Mouse (Mus musculus) brain, adult 2 months (tissue): ENCODE results near the gene Epha1.

Experiments used
- DNase-seq: peaks from one replicate; pipeline ENCODE4 v3.0.0; 2011; ENCODE audit warnings: low read depth, low spot score

Gene Epha1

DNA sequence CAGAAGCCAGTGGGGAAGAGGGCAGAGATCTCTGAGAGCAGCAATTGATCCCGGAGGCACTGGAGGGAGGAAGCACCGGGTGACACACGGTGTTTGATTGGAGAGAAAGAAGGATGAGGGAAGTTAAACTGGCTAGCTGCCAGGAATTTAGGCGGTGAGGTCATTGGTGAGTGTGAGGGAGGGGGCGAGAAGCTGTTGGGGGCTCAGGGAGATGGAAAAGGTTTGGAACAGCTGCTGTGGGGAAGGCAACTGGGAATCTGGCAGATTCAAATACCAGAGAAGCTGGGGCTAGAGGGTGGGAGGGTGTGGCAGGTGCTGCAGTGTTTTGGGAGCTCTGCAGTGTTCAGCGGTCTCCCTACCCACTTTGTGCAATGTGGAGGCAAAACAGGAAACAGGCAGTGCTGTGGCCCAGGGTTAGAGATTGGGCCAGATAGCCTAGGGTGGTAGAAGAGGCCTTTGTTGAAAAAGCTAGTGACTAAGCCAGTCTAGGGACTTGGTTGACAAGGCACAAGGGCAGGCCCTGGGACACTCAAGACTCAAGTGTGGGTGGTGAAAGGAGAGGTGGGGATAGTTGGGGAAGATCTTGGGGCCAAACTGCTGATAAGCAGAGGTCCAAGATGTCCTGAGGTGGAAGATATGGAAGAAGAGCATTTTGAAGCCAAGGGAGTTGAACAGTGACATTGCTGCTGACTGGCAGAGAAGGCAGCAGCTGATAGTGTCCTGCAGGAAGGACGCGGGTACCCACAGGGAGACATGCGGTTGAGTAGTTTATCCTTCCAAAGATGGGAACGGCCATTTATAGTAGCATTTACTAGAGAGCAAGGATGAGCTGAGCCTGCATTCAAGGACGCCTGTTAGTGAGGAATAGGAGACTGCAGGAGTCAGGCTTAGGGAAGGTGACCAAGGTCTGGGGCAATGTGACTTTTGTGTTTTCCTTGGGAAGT lies 18.7 kb downstream of the Epha1 start:
- DNase-seq, result peak; percentile 80

DNA sequence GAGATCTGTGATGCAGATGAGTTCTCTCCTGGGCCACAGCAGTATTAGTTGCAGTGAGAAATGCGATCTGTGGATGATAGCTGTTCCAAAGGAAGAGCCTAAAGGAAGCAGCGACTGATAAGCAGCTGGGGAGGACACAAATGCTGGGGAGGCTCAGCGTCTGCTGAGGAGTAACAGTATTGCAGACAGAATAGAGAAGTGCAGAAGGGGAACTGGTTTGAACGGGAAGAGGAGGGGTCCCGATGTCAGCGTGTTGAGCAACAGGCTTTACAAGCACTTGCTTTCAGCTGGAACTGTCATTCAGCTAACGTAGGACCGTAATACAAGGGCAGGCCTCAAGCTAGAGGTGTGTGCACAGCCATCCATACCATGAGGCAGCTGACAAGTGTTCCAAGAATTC lies 19.9 kb downstream of the Epha1 start:
- DNase-seq, result peak; percentile 49

DNA sequence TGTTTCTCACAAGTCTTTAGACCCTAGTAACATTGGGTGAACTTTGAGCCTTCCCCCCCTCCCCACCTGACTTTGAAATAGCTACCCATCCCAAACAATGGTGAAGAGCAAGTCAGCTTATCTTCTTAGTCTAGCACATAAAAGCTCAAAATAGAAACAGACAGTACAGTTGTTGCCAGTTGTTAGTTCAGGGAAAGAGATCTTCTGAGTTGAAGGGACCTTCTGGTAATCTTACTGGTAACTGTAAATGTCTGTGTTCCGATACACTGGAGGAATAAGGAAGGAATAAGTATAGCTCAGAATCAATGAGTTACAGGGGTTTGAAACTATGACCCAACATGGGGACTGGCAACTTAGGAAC lies 20.6 kb downstream of the Epha1 start:
- no peak for DNase-seq

DNA sequence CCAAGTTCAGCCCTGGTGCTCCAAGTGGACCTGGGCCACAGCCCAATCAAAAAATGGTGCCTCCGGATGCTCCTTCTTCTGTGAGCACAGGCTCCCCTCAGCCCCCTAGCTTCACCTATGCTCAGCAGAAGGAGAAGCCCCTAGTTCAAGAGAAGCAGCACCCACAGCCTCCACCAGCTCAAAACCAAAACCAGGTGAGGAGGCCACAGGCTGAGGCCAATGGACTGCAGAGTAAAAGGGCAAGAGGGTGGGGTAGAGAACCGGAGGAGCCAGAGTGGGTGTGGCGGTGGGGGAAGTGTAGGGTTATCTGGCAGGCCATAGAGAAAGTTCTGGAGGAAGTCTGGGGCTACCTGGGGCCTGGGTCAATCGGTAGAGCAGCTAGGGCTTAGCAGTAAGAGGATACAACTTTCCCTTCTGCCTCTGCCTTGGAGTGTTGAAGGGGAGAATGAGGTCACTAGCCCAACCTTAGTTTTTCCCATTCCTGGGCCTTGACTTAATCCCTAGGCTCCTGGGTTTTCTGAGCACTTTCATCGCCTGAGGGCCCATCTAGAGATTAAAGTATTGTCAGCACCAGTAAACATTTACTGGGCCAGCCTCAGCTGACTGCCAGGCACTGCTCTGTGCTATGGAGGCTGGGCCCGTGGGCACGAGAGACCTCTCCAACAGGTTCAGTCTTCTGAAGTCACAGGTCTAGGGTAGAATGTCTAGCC lies 21.1 kb downstream of the Epha1 start:
- no peak for DNase-seq

DNA sequence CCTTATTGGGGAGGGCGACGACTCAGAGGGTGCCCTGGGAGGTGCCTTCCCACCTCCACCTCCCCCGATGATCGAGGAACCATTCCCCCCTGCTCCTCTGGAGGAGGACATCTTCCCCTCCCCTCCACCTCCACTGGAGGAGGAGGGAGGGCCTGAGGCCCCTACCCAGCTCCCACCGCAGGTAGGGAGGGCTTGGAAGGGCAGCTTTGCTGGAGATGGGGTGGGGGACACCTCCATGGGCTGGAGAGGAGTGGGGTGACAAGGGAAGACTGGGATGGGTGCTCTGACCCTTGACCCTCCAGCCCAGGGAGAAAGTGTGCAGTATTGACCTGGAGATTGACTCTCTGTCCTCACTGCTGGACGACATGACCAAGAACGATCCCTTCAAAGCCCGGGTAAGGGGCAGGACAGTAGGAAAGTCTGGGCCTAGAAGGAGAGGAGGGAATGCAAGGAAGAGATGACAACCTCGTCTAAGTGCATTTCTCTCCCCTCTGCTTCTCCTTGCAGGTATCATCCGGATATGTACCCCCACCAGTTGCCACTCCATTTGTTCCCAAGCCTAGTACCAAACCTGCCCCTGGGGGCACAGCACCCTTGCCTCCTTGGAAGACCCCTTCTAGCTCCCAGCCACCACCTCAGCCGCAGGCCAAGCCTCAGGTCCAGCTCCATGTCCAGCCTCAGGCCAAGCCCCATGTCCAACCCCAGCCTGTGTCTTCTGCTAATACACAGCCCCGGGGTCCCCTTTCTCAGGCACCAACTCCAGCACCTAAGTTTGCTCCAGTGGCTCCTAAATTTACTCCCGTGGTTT lies 21.9 kb downstream of the Epha1 start:
- no peak for DNase-seq

DNA sequence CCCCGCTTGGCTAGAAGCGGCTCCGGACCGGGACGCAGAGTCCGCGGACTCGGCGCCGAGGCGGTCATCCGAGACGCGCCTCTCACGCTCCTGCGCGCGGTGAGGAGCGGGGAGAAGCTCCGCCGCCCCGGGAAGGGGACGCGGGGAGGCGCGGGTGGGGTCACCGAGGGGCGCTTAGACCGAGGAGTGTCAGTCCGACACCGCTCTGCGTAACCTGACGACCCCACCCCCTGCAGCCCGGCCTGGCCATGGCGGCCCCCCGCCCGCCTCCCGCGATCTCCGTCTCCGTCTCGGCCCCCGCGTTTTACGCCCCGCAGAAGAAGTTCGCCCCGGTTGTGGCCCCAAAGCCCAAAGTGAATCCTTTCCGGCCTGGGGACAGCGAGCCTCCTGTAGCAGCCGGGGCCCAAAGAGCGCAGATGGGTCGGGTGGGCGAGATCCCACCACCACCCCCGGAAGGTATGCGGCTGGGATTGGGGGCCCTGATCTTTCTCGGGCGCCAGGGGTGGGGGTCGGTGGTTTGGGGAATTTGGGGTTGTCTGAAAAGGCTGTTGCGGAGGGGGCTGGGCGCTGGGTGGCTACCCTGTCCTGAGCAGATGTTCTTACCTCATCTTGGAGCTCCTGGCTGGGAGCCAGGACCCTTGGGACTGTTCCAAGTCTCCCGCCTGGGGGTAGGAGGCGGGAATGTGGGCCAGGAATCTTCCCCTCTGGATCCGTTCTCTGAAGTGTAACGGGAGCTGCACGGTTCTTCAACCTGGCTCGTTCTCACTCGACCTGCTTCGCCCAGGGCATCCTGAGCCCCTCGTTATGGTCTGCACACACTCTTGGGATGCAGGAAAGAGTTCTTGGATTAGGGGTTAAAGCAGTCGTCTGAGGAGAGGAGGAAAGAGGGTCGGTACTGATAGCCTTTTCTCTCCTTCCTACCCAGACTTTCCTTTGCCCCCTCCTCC lies 22.8 kb downstream of the Epha1 start:
- peak; percentile 77 for DNase-seq

DNA sequence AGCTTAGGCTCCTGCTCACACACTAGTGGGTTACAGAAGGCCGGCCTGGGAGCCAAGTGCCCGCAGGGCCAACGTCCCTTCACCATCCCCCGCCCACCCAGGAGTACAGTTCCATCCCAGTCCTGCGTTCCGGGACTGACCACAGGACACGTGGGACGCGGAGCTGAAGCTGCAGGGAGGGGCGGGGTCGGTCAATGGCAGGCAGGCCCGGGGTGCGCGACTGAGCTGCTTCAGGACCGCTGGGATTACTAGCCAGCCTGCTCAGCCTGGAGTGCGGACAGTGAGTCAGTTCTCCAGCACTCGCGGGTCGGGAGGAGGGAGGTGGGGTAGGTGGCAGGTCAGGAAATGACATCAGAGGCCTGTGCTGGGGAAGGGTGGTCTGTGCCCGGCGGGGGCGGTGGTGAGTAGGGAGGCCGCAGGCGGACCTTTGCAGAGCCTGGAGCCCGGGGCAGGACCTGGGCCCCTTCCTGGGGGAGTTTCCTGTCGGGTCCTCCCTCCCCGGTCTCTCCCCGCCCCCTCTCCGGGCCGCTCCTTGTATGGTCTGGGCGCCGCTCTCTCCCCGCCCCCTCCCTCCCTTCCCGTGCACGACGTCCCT lies 23.5 kb downstream of the Epha1 start, which contains the start of gene Zyx:
Gene Zyx (plus strand): TSS at position 205 of the 595 bp plus-strand sequence.
- DNase-seq, result peak; percentile 96

DNA sequence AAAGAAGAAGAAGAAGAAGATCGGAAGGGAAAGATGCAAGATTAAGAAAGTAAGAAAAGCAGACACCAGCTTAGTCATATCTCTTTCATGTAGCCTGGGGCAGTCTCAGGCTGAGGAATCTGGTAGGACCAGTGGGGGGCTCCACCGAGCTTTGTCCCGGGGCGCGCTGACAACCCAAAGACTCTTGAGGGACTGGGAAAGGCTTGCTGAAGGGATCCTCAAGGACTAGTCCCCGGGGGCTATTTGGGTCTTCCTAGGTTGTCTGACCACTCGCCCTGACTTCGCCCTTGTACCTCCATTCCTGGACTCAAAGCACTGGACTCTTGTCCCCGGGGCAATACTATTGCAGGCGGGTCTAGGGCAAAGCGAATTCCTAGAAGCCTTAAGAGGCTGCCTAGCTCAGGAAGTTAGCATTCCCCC lies 24.1 kb downstream of the Epha1 start:
- DNase-seq, result peak; percentile 87

DNA sequence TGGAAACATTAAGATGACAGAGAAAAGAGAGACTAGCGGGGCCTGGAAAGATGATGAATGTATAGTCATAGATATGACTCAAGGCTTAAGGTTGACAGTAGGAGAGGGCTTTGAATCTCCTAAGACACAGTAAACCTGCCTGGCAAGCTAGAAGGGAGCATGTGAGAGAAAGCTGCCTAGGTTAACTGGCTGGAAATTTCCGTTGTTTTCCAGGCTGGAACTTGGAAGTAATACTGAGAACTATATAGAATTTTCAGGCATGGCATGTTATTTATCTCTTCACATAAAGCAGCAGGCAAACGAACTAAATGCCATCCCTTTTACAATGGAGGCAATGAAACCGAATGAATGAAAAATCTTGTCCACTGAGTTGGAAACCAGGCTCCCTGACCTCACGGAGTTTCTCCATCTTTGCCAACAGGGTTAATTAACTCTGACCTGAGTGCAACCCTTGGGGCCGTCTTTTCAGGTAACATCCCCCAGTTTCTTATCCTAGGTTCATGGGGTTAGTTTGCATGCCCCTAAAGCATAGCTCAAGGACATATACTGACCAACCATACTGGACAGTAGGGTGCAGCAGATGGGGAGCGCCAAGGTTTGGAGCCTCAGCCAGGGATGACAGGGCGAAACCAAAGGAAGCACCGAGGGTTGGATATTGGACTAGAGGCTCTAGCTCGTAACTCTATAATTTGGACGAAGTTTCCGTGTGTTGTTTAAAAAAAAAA lies 24.6 kb downstream of the Epha1 start:
- DNase-seq, result peak; percentile 69

DNA sequence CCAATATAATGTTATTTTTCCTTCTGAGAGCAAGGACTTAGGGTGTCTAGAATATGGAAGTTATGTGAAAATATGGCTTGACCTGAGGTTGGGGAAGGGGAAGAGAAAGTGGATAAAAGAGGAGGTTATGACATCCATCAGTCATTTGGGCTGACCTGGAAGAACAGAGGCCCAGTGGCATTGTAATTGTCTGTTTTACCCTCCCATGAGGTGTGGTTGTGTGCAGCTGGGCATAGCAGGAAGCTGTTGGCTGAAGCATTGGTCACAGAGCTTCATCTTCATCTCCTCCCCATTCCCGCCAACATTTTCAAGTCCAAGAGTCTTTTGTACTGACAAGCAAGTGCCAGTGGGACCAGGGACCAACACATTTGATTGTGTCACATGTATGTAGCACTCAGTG lies 28.8 kb downstream of the Epha1 start:
- no peak for DNase-seq

DNA sequence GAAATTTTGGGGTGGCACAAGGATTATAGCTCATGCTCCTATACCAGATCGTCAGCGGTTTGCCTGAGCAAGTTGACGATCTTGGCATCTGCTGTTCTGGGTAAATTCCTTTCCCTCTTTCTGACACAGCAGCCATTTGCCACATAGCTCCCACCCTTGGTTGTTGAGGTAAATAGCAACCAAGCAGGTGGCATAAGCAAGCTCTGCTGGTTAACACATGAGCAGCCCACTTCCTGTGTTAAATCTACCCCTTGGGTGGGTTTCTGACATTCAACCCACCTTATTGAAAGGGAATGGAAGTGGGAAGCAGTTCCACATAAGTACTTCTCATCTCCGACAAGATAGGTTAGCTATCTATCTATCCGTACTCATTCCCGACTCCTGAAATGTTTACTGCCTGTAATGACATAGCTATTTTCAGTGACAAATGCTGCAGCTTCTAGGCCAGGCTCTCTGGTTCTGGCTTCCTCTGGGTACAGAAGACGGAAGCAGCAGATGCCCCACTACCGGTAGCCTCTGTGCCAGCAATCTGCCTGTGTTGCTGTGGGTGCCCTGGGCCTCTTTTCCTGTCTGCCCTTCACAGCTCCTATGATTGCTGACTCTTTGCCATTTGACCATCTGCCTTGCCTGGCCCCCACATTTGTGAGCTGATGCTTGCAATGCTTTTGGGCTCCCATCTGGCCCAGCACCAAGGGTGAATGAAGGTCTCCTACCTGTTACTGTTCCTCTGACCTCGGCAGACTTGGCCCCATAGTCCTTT lies 29.5 kb downstream of the Epha1 start:
- DNase-seq, result peak; percentile 99

DNA sequence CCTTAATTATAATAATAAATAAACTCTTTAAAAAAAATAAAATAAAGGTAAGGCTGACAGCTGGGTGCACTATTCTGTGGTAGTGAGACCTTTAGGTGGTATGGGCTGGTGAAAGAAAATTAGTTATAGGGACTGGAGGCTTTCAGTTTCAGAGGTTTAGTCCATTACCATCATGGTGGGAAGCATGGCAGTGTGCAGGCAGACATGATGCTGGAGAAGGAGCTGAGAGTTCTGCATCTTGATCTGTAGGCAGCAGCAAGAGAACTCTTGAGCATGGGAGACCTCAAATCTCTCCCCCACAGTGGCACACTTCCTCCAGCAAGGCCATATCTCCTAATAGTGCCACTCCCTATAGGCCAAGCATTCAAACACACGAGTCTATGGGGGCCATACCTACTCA lies 30.9 kb downstream of the Epha1 start:
- DNase-seq, result no peak

DNA sequence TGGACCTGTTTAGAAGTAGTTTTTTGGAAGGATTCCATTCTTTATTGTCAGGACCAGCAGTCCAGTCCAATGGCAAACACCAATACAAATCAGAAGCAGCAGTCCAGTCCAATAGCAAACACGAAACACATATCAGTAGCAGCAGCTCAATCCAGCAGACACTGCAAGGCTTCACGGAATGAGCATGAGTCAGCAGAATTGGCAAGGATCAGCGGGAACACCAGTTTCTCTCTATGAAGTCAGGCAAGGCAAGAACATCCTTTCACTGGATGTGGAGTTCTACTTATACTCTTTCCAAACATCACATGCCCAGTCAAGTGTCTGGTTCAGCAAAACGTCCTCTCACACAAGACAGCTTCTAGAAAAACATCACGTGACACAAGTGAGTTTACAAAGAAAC lies 33.1 kb downstream of the Epha1 start:
- DNase-seq, result peak; percentile 83

DNA sequence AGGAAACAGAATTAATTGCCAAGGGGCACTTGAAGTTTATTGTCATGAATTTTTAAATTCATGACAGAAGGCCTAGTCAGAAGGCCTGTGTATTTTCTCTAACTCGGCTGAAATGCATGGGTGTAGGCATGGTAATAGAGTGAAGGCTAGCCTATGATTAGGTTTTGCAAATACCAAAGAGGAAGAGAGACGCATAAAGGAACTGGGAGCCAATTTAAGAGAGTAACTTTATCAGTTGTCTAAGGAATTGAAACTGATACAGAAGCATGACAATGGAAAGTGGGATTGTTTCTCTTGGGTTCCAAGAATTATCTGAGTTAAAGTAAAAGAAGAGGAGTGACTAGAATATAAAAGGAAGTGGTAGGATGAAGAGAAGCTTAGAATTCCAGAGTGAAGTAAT lies 33.9 kb downstream of the Epha1 start:
- no peak for DNase-seq

DNA sequence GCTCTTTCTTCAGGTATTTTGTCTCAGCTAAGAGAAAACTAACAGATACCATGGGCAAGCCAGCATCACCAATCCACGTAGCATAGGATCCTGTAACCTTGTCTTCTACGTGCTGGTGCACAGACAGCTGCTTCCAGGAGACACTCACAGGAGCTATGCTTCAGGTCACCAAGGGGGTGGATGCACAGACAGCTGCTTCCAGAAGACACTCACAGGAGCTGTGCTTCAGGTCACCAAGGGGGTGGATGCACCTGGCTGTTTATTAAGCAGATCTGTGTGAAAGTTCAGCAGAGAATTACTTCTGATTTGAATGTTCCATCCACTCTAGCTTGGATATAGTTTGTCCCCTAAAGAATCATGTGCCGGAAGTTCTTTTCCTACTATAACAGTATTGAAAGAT lies 42.1 kb downstream of the Epha1 start:
- DNase-seq, result no peak

DNA sequence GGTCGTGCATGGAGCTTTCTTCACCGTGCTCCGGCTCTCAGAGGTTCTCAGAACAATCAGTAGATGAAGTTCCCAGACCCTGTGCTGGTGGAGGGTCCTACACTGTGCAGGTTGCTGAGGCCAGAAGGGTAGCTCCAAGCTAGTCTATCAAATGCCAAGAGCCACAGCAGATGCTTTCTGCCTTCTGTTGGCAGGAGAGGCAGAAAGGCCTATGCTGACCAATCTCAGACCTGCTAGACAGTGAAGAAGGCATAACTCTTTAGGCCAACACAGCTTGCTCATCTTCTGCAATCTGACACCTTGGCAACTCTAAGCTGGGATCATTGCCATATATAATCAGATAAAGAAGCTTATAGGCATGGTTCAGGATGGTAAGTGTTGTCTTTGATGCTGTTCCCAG lies 42.9 kb downstream of the Epha1 start:
- peak; percentile 91 for DNase-seq

DNA sequence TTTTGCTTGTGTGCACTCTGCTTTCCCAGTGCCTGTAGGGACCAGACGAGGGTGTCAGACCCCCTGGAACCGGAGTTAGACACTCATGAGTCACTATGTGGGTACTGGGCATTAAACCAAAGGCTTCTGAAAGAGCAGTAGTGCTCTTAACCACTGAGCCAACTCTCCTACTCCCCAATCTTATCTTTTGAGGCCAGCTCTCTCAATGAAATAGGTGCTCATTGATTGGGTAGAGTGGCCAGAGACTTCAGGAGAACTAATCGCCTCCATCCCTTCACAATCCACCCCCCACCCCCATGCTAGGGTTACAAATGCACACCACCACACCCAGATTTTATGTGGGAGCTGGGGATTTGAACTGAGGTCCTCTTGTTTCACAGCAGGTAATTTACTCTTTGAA lies 44.3 kb downstream of the Epha1 start:
- no peak for DNase-seq

DNA sequence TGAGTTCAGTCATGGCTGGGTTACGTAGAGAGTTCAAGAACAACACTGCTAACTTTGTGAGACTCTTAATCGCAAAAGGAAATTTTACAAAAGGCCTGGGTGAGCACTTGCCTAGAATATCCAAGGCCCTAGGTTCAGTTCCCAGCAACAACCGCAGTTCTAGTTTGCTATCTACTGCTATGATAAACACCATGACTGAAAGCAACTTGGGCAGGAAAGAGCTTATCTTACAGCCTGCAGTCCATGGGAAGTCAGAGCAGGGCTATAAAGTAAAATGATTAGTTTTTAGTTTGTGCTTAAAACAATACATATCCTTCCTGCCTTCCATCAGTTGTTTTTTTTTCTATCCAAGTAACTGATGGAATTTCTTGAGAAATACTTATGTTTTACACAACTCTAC lies 46.6 kb downstream of the Epha1 start:
- DNase-seq, result no peak

DNA sequence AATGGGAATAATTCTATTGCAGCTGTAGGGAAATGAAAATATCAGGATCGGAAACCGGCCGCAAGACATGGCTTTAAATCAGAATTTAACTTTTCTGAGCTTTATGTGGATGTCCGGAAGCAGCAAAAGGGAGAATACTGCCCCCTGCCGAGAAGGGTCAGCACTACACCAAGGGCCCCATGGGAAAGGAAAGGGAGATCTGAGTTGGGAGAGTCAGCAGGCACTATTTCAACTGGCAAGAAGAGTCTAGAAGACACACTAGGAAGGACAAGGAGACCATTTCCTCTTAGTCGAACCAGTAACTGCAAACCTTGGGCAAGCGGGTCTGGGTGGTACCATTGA lies 47.8 kb downstream of the Epha1 start:
- peak; percentile 90 for DNase-seq
